Mouse (Mus musculus): Measurements from ENCODE around the gene Cdc42bpb.
A peak's percentile ranks its signal among the peaks of the same experiment; 100 is the strongest.

DNA sequence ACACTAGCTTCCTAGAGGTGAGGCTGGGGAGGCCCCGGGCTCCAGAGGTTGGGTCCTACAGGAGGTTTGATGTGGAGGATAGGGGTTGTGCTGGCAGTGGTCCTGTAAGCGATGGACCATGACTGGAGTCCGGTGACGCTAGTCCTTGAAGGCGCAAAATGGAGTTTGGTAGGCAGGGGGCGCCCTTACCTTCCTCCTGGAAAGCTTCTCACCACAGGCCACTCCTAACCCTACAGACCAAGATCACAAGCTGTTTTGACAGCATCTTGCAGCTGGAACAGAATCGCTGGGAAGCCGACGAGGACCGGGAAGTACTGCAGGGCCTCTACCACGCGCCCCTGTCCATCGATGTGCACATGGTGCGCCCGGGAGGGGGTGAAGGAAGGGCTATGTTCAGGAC, 47.7 kb upstream of the Cdc42bpb start:
- peak; percentile 78; the same call in 1 of the 2 replicates for TF ChIP-seq CTCF (IDR thresholded peaks at IDR 0.05; ENCODE audit: control insufficient read depth, insufficient read depth, insufficient replicate concordance, low read depth, low read length)
- TF ChIP-seq POLR2A (IDR thresholded peaks at IDR 0.05; ENCODE audit: control insufficient read depth, low read depth, low read length) = no peak
